8 mouse cellular contexts compared by ENCODE assay signal in the genomic region with DNA sequence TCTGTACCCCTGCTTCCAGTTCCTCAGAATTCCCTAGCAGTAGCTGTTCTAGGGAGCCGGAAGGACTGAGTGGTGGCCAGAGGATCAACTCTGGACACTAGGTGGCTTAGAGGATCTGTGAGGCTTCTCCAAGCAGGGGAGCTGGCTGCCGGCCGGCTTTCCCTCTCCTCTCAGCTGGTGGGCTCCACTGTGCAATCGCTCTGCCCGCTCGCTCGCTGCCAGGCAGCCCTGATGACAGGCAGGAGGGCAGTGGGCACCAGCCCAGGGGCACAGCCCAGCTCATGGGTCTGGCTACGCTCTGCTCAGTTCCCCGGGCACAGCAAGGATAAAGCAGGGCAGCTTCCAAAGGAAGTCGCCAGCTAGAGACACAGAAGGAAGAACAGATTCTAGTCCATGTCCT. TPM values are rescaled to one million over a fixed set of nuclear protein-coding genes. Genes with fewer than 3 reads are reported as not detected.
DNase-seq lines count a peak whose midpoint lies in the region; ATAC-seq and TF ChIP-seq lines count a peak whose summit lies in the region.

No protein-coding gene starts in this region.

- TF ChIP-seq EP300 in lung, postnatal 0 days (IDR thresholded peaks at IDR 0.05), result no peak

- no peaks in the 10 kb centered on the region for H3K4me1 ChIP-seq in cortical plate, adult 2 months (ENCODE audit: control insufficient read depth, insufficient read depth, low read length)
- peaks cover 79% of the 10 kb centered on the region for H3K4me1 ChIP-seq in heart, embryonic 11.5 days (ENCODE audit: control insufficient read depth, insufficient read depth, low read length)
- peaks cover 22% of the 10 kb centered on the region for H3K4me1 ChIP-seq in kidney, embryonic 14.5 days (ENCODE audit: control insufficient read depth, insufficient read depth, low read length)
- H3K4me1 ChIP-seq in lung, postnatal 0 days (ENCODE audit: insufficient read depth, low read depth, low read length), result peaks cover 2% of the 10 kb centered on the region; the same call in 1 of the 2 replicates
- peaks cover 19% of the 10 kb centered on the region for H3K4me1 ChIP-seq in stomach, embryonic 14.5 days (ENCODE audit: control insufficient read depth, insufficient read depth, low read length)

- H3K27ac ChIP-seq in left cerebral cortex, adult 2 months, result no peak overlapping the region
- H3K27ac ChIP-seq in cortical plate, adult 2 months (ENCODE audit: insufficient read depth, low read length), result no peak overlapping the region
- no peak overlapping the region for H3K27ac ChIP-seq in heart, embryonic 11.5 days (ENCODE audit: low read depth, low read length)
- no peak overlapping the region for H3K27ac ChIP-seq in kidney, embryonic 14.5 days (ENCODE audit: low read depth, low read length)
- H3K27ac ChIP-seq in lung, postnatal 0 days (ENCODE audit: low read length), result no peak overlapping the region
- no peak overlapping the region for H3K27ac ChIP-seq in stomach, embryonic 14.5 days (ENCODE audit: low read length)

- TF ChIP-seq POLR2A in cortical plate, adult 2 months (IDR thresholded peaks at IDR 0.05; ENCODE audit: extremely low read depth, insufficient read depth, low read length), result no peak

- no peak overlapping the region for H3K4me3 ChIP-seq in left cerebral cortex, adult 2 months
- H3K4me3 ChIP-seq in cortical plate, adult 2 months (ENCODE audit: insufficient read depth, low read length), result no peak overlapping the region
- no peak overlapping the region for H3K4me3 ChIP-seq in heart, embryonic 11.5 days (ENCODE audit: low read depth, low read length)
- no peak overlapping the region for H3K4me3 ChIP-seq in kidney, embryonic 14.5 days (ENCODE audit: low read length)
- no peak overlapping the region for H3K4me3 ChIP-seq in lung, postnatal 0 days (ENCODE audit: low read depth, low read length)
- no peak overlapping the region for H3K4me3 ChIP-seq in stomach, embryonic 14.5 days (ENCODE audit: low read depth, low read length)

- H3K4me2 ChIP-seq in heart, embryonic 11.5 days, result peak overlapping the region; percentile 57
- peak overlapping the region; percentile 6; the same call in 1 of the 2 replicates for H3K4me2 ChIP-seq in kidney, embryonic 14.5 days (replicated peaks; ENCODE audit: low read depth, low read length)
- no peak overlapping the region; the same call in 1 of the 2 replicates for H3K4me2 ChIP-seq in lung, postnatal 0 days (replicated peaks; ENCODE audit: low read depth, low read length)
- 0 out of 2 replicates have a peak overlapping the region, but pooled peaks have one; percentile 15 for H3K4me2 ChIP-seq in stomach, embryonic 14.5 days (replicated peaks; ENCODE audit: low read depth, low read length)

- intact Hi-C loops in left cerebral cortex, adult 2 months (cut with DNase I), result no loop called here

- DNase-seq in left cerebral cortex, adult 2 months (ENCODE audit: extremely low spot score in 1 of 2, low spot score in 2 of 2), result peak in 1 of 2 experiments; percentile 23
- DNase-seq in left cerebral cortex, adult 8-10 months (ENCODE audit: low spot score in 2 of 2), result no peak
- DNase-seq in lung, postnatal 0 days (ENCODE audit: low spot score), result peak; percentile 54
- no peak for DNase-seq in spleen, postnatal 4 days (ENCODE audit: low spot score in 2 of 2)

- WGBS in heart, embryonic 11.5 days (ENCODE audit: insufficient replicate concordance), result 11% methylated on average over 10 of the region's 10 CpGs
- 21% methylated on average over 10 of the region's 10 CpGs for WGBS in kidney, embryonic 14.5 days
- WGBS in lung, postnatal 0 days, result 12% methylated on average over 10 of the region's 10 CpGs
- 24% methylated on average over 10 of the region's 10 CpGs for WGBS in stomach, embryonic 14.5 days

- no peaks in the 10 kb centered on the region for H3K9me3 ChIP-seq in heart, embryonic 11.5 days (replicated peaks; ENCODE audit: control insufficient read depth, low read length)
- no peaks in the 10 kb centered on the region for H3K9me3 ChIP-seq in kidney, embryonic 14.5 days (ENCODE audit: control insufficient read depth, low read length)
- H3K9me3 ChIP-seq in lung, postnatal 0 days (ENCODE audit: low read length), result no peaks in the 10 kb centered on the region
- H3K9me3 ChIP-seq in stomach, embryonic 14.5 days (ENCODE audit: control insufficient read depth, low read depth, low read length), result no peaks in the 10 kb centered on the region

- TF ChIP-seq CTCF in left cerebral cortex, adult 2 months (IDR thresholded peaks at IDR 0.05), result peak; percentile 40
- TF ChIP-seq CTCF in cortical plate, adult 2 months (IDR thresholded peaks at IDR 0.05; ENCODE audit: extremely low read depth, insufficient read depth, low read length), result peak; percentile 15; the same call in 1 of the 2 replicates
- peak; percentile 71 for TF ChIP-seq CTCF in lung, postnatal 0 days (IDR thresholded peaks at IDR 0.05)

- H3K27me3 ChIP-seq in heart, embryonic 11.5 days (ENCODE audit: control insufficient read depth, insufficient read depth, low read length), result peaks cover 11% of the 10 kb centered on the region
- H3K27me3 ChIP-seq in kidney, embryonic 14.5 days (ENCODE audit: control insufficient read depth, insufficient read depth, low read length), result peaks cover 13% of the 10 kb centered on the region; the same call in 1 of the 2 replicates
- H3K27me3 ChIP-seq in lung, postnatal 0 days (replicated peaks; ENCODE audit: insufficient read depth, low read length), result peaks cover 13% of the 10 kb centered on the region
- no peaks in the 10 kb centered on the region for H3K27me3 ChIP-seq in stomach, embryonic 14.5 days (ENCODE audit: control insufficient read depth, insufficient read depth, low read length)

- no peak; the same call in 1 of the 2 replicates for ATAC-seq in heart, embryonic 11.5 days (replicated peaks; ENCODE audit: insufficient number of reproducible peaks, low FRiP score, low TSS enrichment)
- peak; percentile 56 for ATAC-seq in kidney, embryonic 14.5 days (ENCODE audit: low FRiP score, low TSS enrichment)
- ATAC-seq in lung, postnatal 0 days, result peak; percentile 76
- ATAC-seq in stomach, embryonic 14.5 days (ENCODE audit: insufficient number of reproducible peaks, insufficient read depth, low FRiP score, low read depth), result peak; percentile 42; the same call in 1 of the 2 replicates

- no peaks in the 10 kb centered on the region for H3K36me3 ChIP-seq in heart, embryonic 11.5 days (ENCODE audit: control insufficient read depth, insufficient read depth, low read length)
- H3K36me3 ChIP-seq in kidney, embryonic 14.5 days (ENCODE audit: control insufficient read depth, insufficient read depth, low read length), result no peaks in the 10 kb centered on the region
- H3K36me3 ChIP-seq in lung, postnatal 0 days (ENCODE audit: insufficient read depth, low read length), result no peaks in the 10 kb centered on the region
- H3K36me3 ChIP-seq in stomach, embryonic 14.5 days (ENCODE audit: control insufficient read depth, insufficient read depth, low read length), result no peaks in the 10 kb centered on the region

- peak overlapping the region; percentile 66 for H3K9ac ChIP-seq in heart, embryonic 11.5 days (ENCODE audit: low read depth, low read length)
- H3K9ac ChIP-seq in kidney, embryonic 14.5 days (ENCODE audit: low read depth, low read length), result no peak overlapping the region
- H3K9ac ChIP-seq in lung, postnatal 0 days (replicated peaks; ENCODE audit: low read depth), result no peak overlapping the region
- no peak overlapping the region for H3K9ac ChIP-seq in stomach, embryonic 14.5 days (replicated peaks; ENCODE audit: low read depth, low read length)

RNA-seq across cellular contexts. Expression of gene Casz1, which starts 7.7 kb away (rescaled TPM):
- 1 to 10 TPM; 1.0 to 1.5 TPM for total RNA-seq in left cerebral cortex, adult 2 months (2021)
- 1 to 10 TPM; 1.2 to 2.4 (median 1.7) TPM for total RNA-seq in left cerebral cortex, adult 8-10 months (2022)
- 0.59 and 0.69 TPM in 2 replicates for polyA plus RNA-seq in cortical plate, adult 2 months (2012; rRNA removed)
- 15.1 and 19.9 TPM in 2 replicates for polyA plus RNA-seq in heart, embryonic 11.5 days (2014; fragmentation: Nextera tagmentation; extraction: Ambion mirVana)
- polyA plus RNA-seq in kidney, embryonic 14.5 days (2014; fragmentation: Nextera tagmentation; extraction: Ambion mirVana), result 3.9 and 7.6 TPM in 2 replicates
- polyA plus RNA-seq in lung, postnatal 0 days (2015; fragmentation: Nextera tagmentation; extraction: Ambion mirVana), result 9.7 and 10.3 TPM in 2 replicates
- polyA plus RNA-seq in stomach, embryonic 14.5 days (2014; fragmentation: Nextera tagmentation; extraction: Ambion mirVana), result 10.3 and 11.2 TPM in 2 replicates

Comparison
In these comparisons a context has a peak if more than half of its experiments do, and no peak if none do; other contexts are left out.
1. CTCF ChIP-seq: peak in every context shown above with its lines; median percentile 71 in lung, postnatal 0 days; 40 in left cerebral cortex, adult 2 months; 15 in cortical plate, adult 2 months.